Mouse (Mus musculus) erythroblast, embryonic 14.5 days (primary cell): ENCODE measurements around the gene Tceanc2. TPM values are rescaled to one million over a fixed set of nuclear protein-coding genes. Genes with fewer than 3 reads are reported as not detected.

Experiments used
- H3K27me3 ChIP-seq: 2 replicates; pipeline ENCODE4 v1.6.1; 2012; ENCODE audit warnings: inconsistent platforms; ENCODE audit not compliant: control insufficient read depth
- H3K36me3 ChIP-seq: 2 replicates; pipeline ENCODE4 v1.6.1; 2012; ENCODE audit warnings: mild to moderate bottlenecking, inconsistent platforms; ENCODE audit not compliant: control insufficient read depth
- H3K4me1 ChIP-seq: 2 replicates; pipeline ENCODE4 v1.6.1; 2012; ENCODE audit warnings: inconsistent platforms; ENCODE audit not compliant: control insufficient read depth
- H3K4me3 ChIP-seq: replicated peaks from 2 replicates; pipeline ENCODE3; 2012; ENCODE audit warnings: moderate library complexity, mild to moderate bottlenecking, inconsistent platforms
- H3K9me3 ChIP-seq: 2 replicates; pipeline ENCODE4 v1.6.1; 2012; ENCODE audit warnings: low read length, inconsistent platforms, mixed read lengths; ENCODE audit not compliant: control insufficient read depth
- GATA1 ChIP-seq: IDR thresholded peaks from 2 replicates; pipeline ENCODE4 v1.6.1; 2012; ENCODE audit warnings: low read length, inconsistent platforms, mixed read lengths
- TAL1 ChIP-seq: IDR thresholded peaks from 3 replicates; pipeline ENCODE4 v1.6.1; 2012; ENCODE audit warnings: low read length, inconsistent platforms, mixed read lengths
- polyA plus RNA-seq: library from polyadenylated mRNA; stranded (reverse); fragments of >175 nt; gene quantifications from 2 replicates; pipeline ENCODE4 v1.2.3, GENCODE M21; 2012

Tceanc2 gene
- polyA plus RNA-seq, 1 experiment, result 2.8 TPM

GRCm38 (mm10) chr4:107084858-107085257, 94.1 kb downstream of the Tceanc2 start:
- H3K27me3 ChIP-seq, result no peaks in the 10 kb centered on the region; the same call in 1 of the 2 replicates
- H3K36me3 ChIP-seq, result no peaks in the 10 kb centered on the region
- H3K4me1 ChIP-seq, result no peaks in the 10 kb centered on the region
- H3K9me3 ChIP-seq, result no peaks in the 10 kb centered on the region
- no peak overlapping the region for H3K4me3 ChIP-seq
- TF ChIP-seq TAL1 (no peak), GATA1 (no peak)

DNA sequence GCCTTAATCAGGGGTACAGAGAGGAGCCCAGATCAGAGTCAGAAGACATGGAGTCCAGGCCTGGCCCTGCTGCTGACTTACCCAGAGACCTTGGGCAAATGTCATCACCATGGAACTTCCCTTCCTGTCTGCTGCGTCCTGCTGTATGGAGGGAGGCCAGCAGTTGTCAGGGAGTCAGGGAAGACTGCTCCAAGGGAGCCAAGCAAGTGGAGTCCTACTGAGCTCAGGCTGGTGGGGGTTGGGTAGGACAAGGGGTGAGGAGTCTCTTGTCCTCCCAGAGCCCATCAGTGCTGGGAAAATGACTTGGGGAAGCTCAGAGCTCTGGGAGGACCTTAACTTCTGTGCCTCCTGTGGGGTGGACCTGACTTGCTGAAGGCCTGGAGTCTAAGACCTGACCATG, 94.6 kb downstream of the Tceanc2 start:
- Histone ChIP-seq H3K9me3 (no peaks in the 10 kb centered on the region), H3K36me3 (no peaks in the 10 kb centered on the region), H3K4me1 (no peaks in the 10 kb centered on the region), H3K27me3 (no peaks in the 10 kb centered on the region), H3K4me3 (no peak overlapping the region)
- TF ChIP-seq GATA1 (no peak), TAL1 (no peak)

Other genes with a start within 250 kb of the Tceanc2 start
- 3.9 and 4.3 TPM in 2 replicates for gene Mrpl37, start 112.2 kb downstream of the Tceanc2 start, polyA plus RNA-seq
- 0.04 and 0.40 TPM in 2 replicates for gene Cyb5rl, start 112.1 kb downstream of the Tceanc2 start, polyA plus RNA-seq
- gene Cdcp2, start 82.2 kb downstream of the Tceanc2 start, polyA plus RNA-seq, result 0.02 TPM in 1 of 2 replicates, not detected in the other
- gene Tmem59, start 717 bp downstream of the Tceanc2 start, polyA plus RNA-seq, result 10.0 and 10.7 TPM in 2 replicates
- not detected in 2 replicates for gene Ldlrad1, start 30.1 kb upstream of the Tceanc2 start, polyA plus RNA-seq
- 0.52 and 0.53 TPM in 2 replicates for gene Lrrc42, start 74.4 kb upstream of the Tceanc2 start, polyA plus RNA-seq
- gene Hspb11, start 74.5 kb upstream of the Tceanc2 start, polyA plus RNA-seq, result 0.17 and 0.28 TPM in 2 replicates
- gene Dio1, start 128.1 kb upstream of the Tceanc2 start, polyA plus RNA-seq, result not detected in 2 replicates
- 0.82 and 1.6 TPM in 2 replicates for gene Yipf1, start 135.2 kb upstream of the Tceanc2 start, polyA plus RNA-seq
- gene Ndc1, start 188.7 kb upstream of the Tceanc2 start, polyA plus RNA-seq, result 0.13 and 0.25 TPM in 2 replicates